Mouse (Mus musculus) lung, adult 10 weeks (tissue): ENCODE results near the gene Mrgpra2b. TPM values are rescaled to one million over a fixed set of nuclear protein-coding genes. Genes with fewer than 3 reads are reported as not detected.

Experiments
- polyA plus RNA-seq: library from polyadenylated mRNA; stranded (reverse); fragments of 350-450 nt; fragmentation: Illumina TruSeq; extraction: RNeasy Lipid Tissue Mini Kit (QIAGEN cat#74804); gene quantifications from one replicate; pipeline ENCODE4 v1.2.3, GENCODE M21; 2014; ENCODE audit warnings: low read depth, low replicate concordance; ENCODE audit not compliant: insufficient read depth

Gene Mrgpra2b
- 0.45 TPM for polyA plus RNA-seq

DNA sequence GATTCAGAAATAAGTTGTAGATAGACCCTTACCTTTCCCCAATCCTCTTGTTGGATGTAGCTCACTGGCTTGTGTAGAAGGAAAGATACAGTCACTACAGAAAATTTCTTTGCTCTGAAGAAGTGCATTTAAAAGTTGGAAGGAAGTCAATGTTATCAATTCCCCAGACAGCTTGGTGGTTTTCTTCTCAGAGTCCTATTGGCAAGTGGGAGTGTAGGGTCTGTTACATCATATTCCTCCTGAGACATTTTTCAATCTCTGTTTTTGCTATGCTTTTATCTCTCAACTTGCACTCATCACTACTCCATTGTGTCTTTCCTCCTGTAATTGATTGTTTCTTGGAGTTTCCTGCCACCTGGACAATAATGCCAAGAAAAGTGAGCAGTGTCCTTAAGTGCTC, at the start of gene Mrgpra2b:
Gene Mrgpra2b, minus strand, starts transcription at position 101 of the 400 bp plus-strand sequence.

DNA sequence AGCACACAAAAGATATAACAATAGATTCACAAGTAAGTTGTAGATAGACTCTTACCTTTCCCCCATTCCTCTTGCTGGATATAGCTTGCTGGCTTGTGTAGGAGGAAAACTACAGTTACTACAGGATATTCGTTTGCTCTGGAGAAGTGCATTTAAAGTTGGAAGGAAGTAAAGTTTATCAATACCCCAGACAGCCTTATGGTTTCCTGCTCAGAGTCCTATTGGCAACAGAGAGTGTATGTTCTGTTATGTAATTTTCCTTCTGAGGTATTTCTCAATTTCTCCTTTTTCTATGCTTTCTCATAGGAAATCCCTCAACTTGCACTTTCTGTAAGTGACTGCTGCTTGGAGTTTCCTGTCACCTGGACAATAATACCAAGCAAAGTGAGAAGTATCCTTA, 76.6 kb downstream of the Mrgpra2b start, which contains the start of gene Mrgpra2a:
Gene Mrgpra2a, minus strand, starts transcription at position 125 of the 400 bp plus-strand sequence.

Other genes with a start within 250 kb of the Mrgpra2b start
- not detected for gene Mrgpra1, start 174.6 kb downstream of the Mrgpra2b start, polyA plus RNA-seq
- not detected for gene Mrgpra2a, start 76.7 kb downstream of the Mrgpra2b start, polyA plus RNA-seq
- not detected for gene Mrgpra3, start 72.5 kb upstream of the Mrgpra2b start, polyA plus RNA-seq